Mouse (Mus musculus) fat pad, adult 2 months (tissue): Measurements from ENCODE around the gene Fam83d.

ENCODE experiments used
- DNase-seq: peaks from one replicate; pipeline ENCODE4 v3.0.0-alpha.2; 2011; ENCODE audit warnings: low read depth, low spot score; ENCODE audit errors: extremely low read depth

Fam83d gene

GRCm38 (mm10) chr2:158800788-158801187 is 32.9 kb downstream of the Fam83d start:
- no peak for DNase-seq

DNA sequence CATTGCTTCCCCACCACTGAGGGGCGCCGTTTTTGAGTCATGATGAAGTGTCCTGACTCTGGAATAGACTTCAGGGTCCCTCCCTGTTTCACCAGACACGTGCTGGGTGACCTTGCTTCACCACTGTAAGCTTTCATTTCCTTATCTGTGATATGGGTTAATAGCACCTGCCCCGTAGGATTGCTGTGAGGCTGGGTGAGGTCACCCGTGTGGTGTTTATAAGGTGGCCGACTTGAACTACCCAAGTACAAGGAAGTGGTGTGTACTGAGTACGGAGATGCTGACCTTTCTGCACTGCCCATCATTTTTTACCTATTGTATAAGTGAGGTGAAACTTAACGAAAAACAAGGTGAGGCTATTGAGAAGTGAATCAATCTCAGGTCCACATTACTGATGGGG is 35.7 kb downstream of the Fam83d start:
- DNase-seq, result no peak

DNA sequence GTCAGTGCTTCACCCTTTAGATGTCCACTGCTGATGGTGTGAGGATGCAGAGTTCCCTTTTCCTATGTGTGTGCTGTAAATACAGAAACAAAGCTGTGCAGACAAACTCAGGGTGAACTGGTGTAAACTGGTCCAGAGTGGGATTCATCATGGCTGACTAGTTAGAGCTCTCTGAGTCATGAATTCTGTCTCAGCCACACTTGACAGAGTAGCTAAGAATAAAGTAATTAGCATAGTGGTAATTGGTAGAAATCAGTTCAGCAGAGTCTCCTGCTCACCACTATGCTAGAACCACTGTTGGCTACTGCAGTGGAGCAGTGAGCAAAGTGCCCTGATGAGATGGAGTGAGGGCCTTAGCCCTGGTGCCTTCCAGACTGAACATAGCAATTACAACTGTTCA is 47.8 kb downstream of the Fam83d start:
- no peak for DNase-seq

DNA sequence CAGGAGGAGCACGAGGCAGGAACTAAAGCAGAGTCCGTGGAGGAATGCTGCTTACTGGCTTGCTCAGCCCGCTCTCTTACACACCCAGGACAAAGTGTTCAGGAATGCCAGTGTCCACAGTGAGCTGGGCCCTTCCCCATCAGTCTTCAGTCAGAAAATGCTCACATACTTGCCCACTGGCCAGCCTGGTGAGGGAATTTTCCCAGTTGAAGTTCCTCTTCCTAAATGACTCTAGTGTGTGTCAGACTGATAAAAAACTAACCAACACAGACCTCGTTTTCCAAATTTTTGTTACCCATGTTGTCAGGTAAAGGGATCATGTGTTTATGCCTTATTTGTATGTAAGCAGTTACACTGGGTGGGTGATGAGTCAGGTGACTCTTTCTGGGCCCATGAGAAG is 48.3 kb downstream of the Fam83d start:
- no peak for DNase-seq

- no peak for DNase-seq
These were observed 49.8 kb downstream of the Fam83d start for GRCm38 (mm10) chr2:158817708-158818107.

GRCm38 (mm10) chr2:158828124-158828523 is 60.2 kb downstream of the Fam83d start:
- DNase-seq, result no peak

- DNase-seq, result no peak
These were observed 61.9 kb downstream of the Fam83d start for GRCm38 (mm10) chr2:158829746-158830145.

- DNase-seq, result no peak
These were observed 65.3 kb downstream of the Fam83d start for GRCm38 (mm10) chr2:158833221-158833620.

- DNase-seq, result no peak
These were observed 65.8 kb downstream of the Fam83d start for GRCm38 (mm10) chr2:158833645-158834044.
